Mouse (Mus musculus): ENCODE measurements around the gene Bspry. TPM values are rescaled to one million over a fixed set of nuclear protein-coding genes. Genes with fewer than 3 reads are reported as not detected.
A peak's percentile ranks its signal among the peaks of the same experiment; 100 is the strongest.

The Bspry gene
- polyA plus RNA-seq, 1 experiment from 2014 or later: 2.6 TPM

- WGBS: 49% methylated on average over 2 of the region's 2 CpGs
- no peak for DNase-seq (ENCODE audit: low spot score)
Measured at GRCm38 (mm10) chr4:62506798-62507197, 26.9 kb downstream of the Bspry start.

GRCm38 (mm10) chr4:62508839-62509238 lies 29.0 kb downstream of the Bspry start:
- Histone ChIP-seq H3K4me3 (no peak overlapping the region), H3K36me3 (replicated peaks) (peaks cover 68% of the 10 kb centered on the region), H3K9me3 (no peaks in the 10 kb centered on the region), H3K27ac (replicated peaks) (no peak overlapping the region), H3K27me3 (replicated peaks; ENCODE audit: low read depth, poor library complexity, severe bottlenecking) (no peaks in the 10 kb centered on the region), H3K4me1 (peaks cover 1% of the 10 kb centered on the region; the same call in 1 of the 2 replicates)
- WGBS: 95% methylated on average over 5 of the region's 5 CpGs
- no peak for DNase-seq (ENCODE audit: low spot score)

More at GRCm38 (mm10) chr4:62506798-62507197, 26.9 kb downstream of the Bspry start:
- Histone ChIP-seq H3K27ac (replicated peaks) (no peak overlapping the region), H3K36me3 (replicated peaks) (peaks cover 47% of the 10 kb centered on the region), H3K4me1 (peaks cover 12% of the 10 kb centered on the region), H3K4me3 (no peak overlapping the region), H3K9me3 (no peaks in the 10 kb centered on the region), H3K27me3 (replicated peaks; ENCODE audit: low read depth, poor library complexity, severe bottlenecking) (no peaks in the 10 kb centered on the region)

- Histone ChIP-seq H3K36me3 (replicated peaks) (peaks cover 71% of the 10 kb centered on the region), H3K9me3 (no peaks in the 10 kb centered on the region), H3K4me3 (no peak overlapping the region), H3K27me3 (replicated peaks; ENCODE audit: low read depth, poor library complexity, severe bottlenecking) (no peaks in the 10 kb centered on the region), H3K27ac (replicated peaks) (no peak overlapping the region), H3K4me1 (peaks cover 5% of the 10 kb centered on the region; the same call in 1 of the 2 replicates)
- 93% methylated on average over 11 of the region's 11 CpGs for WGBS
- no peak for DNase-seq (ENCODE audit: low spot score)
Measured at GRCm38 (mm10) chr4:62509946-62510345, 30.1 kb downstream of the Bspry start.

- no peak overlapping the region for H3K27ac ChIP-seq (replicated peaks)
- DNase-seq (ENCODE audit: low spot score): no peak
- 58% methylated on average over 11 of the region's 11 CpGs for WGBS
- H3K9me3 ChIP-seq: no peaks in the 10 kb centered on the region
- H3K4me3 ChIP-seq: no peak overlapping the region
- no peaks in the 10 kb centered on the region for H3K27me3 ChIP-seq (replicated peaks; ENCODE audit: low read depth, poor library complexity, severe bottlenecking)
- peaks cover 51% of the 10 kb centered on the region for H3K36me3 ChIP-seq (replicated peaks)
- peaks cover 41% of the 10 kb centered on the region for H3K4me1 ChIP-seq
Measured at GRCm38 (mm10) chr4:62513998-62514506, 34.2 kb downstream of the Bspry start.

- DNase-seq (ENCODE audit: low spot score): no peak
- no peak overlapping the region for H3K4me3 ChIP-seq
- H3K4me1 ChIP-seq: peaks cover 49% of the 10 kb centered on the region
- peaks cover 42% of the 10 kb centered on the region for H3K36me3 ChIP-seq (replicated peaks)
- no peak overlapping the region for H3K27ac ChIP-seq (replicated peaks)
- H3K9me3 ChIP-seq: no peaks in the 10 kb centered on the region
- H3K27me3 ChIP-seq (replicated peaks; ENCODE audit: low read depth, poor library complexity, severe bottlenecking): no peaks in the 10 kb centered on the region
- 88% methylated on average over 7 of the region's 7 CpGs for WGBS
Measured at GRCm38 (mm10) chr4:62514995-62515394, 35.1 kb downstream of the Bspry start.

- Histone ChIP-seq H3K36me3 (replicated peaks) (peaks cover 37% of the 10 kb centered on the region), H3K4me3 (peak overlapping the region; percentile 21), H3K27ac (replicated peaks) (peak overlapping the region; percentile 70), H3K9me3 (no peaks in the 10 kb centered on the region), H3K4me1 (peaks cover 54% of the 10 kb centered on the region), H3K27me3 (replicated peaks; ENCODE audit: low read depth, poor library complexity, severe bottlenecking) (no peaks in the 10 kb centered on the region)
- 86% methylated on average over 3 of the region's 3 CpGs for WGBS
- no peak for DNase-seq (ENCODE audit: low spot score)
Measured at GRCm38 (mm10) chr4:62515490-62515889, 35.6 kb downstream of the Bspry start.

GRCm38 (mm10) chr4:62516079-62516478 lies 36.2 kb downstream of the Bspry start:
- no peak for DNase-seq (ENCODE audit: low spot score)
- Histone ChIP-seq H3K27me3 (replicated peaks; ENCODE audit: low read depth, poor library complexity, severe bottlenecking) (no peaks in the 10 kb centered on the region), H3K36me3 (replicated peaks) (peaks cover 31% of the 10 kb centered on the region), H3K4me3 (peak overlapping the region; percentile 21), H3K9me3 (no peaks in the 10 kb centered on the region), H3K4me1 (peaks cover 56% of the 10 kb centered on the region), H3K27ac (replicated peaks) (peak overlapping the region; percentile 70)
- WGBS: 46% methylated on average over 2 of the region's 2 CpGs

GRCm38 (mm10) chr4:62516579-62516978 lies 36.7 kb downstream of the Bspry start:
- H3K27ac ChIP-seq (replicated peaks): peak overlapping the region; percentile 48; the same call in 1 of the 2 replicates
- H3K27me3 ChIP-seq (replicated peaks; ENCODE audit: low read depth, poor library complexity, severe bottlenecking): no peaks in the 10 kb centered on the region
- peaks cover 56% of the 10 kb centered on the region for H3K4me1 ChIP-seq
- H3K9me3 ChIP-seq: no peaks in the 10 kb centered on the region
- H3K4me3 ChIP-seq: peak overlapping the region; percentile 21; the same call in 1 of the 2 replicates
- DNase-seq (ENCODE audit: low spot score): no peak
- 84% methylated on average over 1 of the region's 1 CpGs for WGBS
- peaks cover 28% of the 10 kb centered on the region for H3K36me3 ChIP-seq (replicated peaks)

- Histone ChIP-seq H3K4me3 (0 out of 2 replicates have a peak overlapping the region, but pooled peaks have one; percentile 71), H3K27me3 (replicated peaks; ENCODE audit: low read depth, poor library complexity, severe bottlenecking) (no peaks in the 10 kb centered on the region), H3K9me3 (no peaks in the 10 kb centered on the region), H3K27ac (replicated peaks) (peak overlapping the region; percentile 48; the same call in 1 of the 2 replicates), H3K36me3 (replicated peaks) (peaks cover 27% of the 10 kb centered on the region), H3K4me1 (peaks cover 56% of the 10 kb centered on the region)
- no peak for DNase-seq (ENCODE audit: low spot score)
- WGBS: 91% methylated on average over 8 of the region's 8 CpGs
Measured at GRCm38 (mm10) chr4:62517046-62517445, 37.2 kb downstream of the Bspry start.

GRCm38 (mm10) chr4:62517538-62518415 lies 37.9 kb downstream of the Bspry start:
- DNase-seq (ENCODE audit: low spot score): no peak
- Histone ChIP-seq H3K4me3 (peak overlapping the region; percentile 71), H3K36me3 (replicated peaks) (peaks cover 27% of the 10 kb centered on the region), H3K27me3 (replicated peaks; ENCODE audit: low read depth, poor library complexity, severe bottlenecking) (no peaks in the 10 kb centered on the region), H3K4me1 (peaks cover 56% of the 10 kb centered on the region), H3K9me3 (no peaks in the 10 kb centered on the region), H3K27ac (replicated peaks) (peak overlapping the region; percentile 48)
- WGBS: 75% methylated on average over 10 of the region's 10 CpGs

- 53% methylated on average over 13 of the region's 13 CpGs for WGBS
- no peak for DNase-seq (ENCODE audit: low spot score)
- H3K27ac ChIP-seq (replicated peaks): peak overlapping the region; percentile 88
Measured at GRCm38 (mm10) chr4:62518416-62519121, 38.7 kb downstream of the Bspry start.

GRCm38 (mm10) chr4:62519122-62519848 lies 39.4 kb downstream of the Bspry start:
- Histone ChIP-seq H3K9me3 (no peaks in the 10 kb centered on the region), H3K27me3 (replicated peaks; ENCODE audit: low read depth, poor library complexity, severe bottlenecking) (no peaks in the 10 kb centered on the region), H3K27ac (replicated peaks) (peak overlapping the region; percentile 88), H3K4me3 (peak overlapping the region; percentile 71), H3K36me3 (replicated peaks) (peaks cover 25% of the 10 kb centered on the region), H3K4me1 (peaks cover 62% of the 10 kb centered on the region)
- no peak for DNase-seq (ENCODE audit: low spot score)
- 3% methylated on average over 26 of the region's 26 CpGs for WGBS

More at GRCm38 (mm10) chr4:62518416-62519121, 38.7 kb downstream of the Bspry start:
- H3K27me3 ChIP-seq (replicated peaks; ENCODE audit: low read depth, poor library complexity, severe bottlenecking): no peaks in the 10 kb centered on the region
- peaks cover 59% of the 10 kb centered on the region for H3K4me1 ChIP-seq
- H3K36me3 ChIP-seq (replicated peaks): peaks cover 27% of the 10 kb centered on the region
- H3K9me3 ChIP-seq: no peaks in the 10 kb centered on the region
- H3K4me3 ChIP-seq: peak overlapping the region; percentile 71
